Mouse (Mus musculus) heart, postnatal 0 days (tissue): ENCODE measurements around the gene Stmnd1.

Source experiments
- CTCF ChIP-seq: IDR thresholded peaks from 2 replicates; pipeline ENCODE4 v1.5.1; 2016; ENCODE audit warnings: antibody characterized with exemption, control low read depth, low read depth
- EP300 ChIP-seq: IDR thresholded peaks from 2 replicates; pipeline ENCODE4 v1.6.1; 2016; ENCODE audit warnings: antibody characterized with exemption, low read depth

DNA sequence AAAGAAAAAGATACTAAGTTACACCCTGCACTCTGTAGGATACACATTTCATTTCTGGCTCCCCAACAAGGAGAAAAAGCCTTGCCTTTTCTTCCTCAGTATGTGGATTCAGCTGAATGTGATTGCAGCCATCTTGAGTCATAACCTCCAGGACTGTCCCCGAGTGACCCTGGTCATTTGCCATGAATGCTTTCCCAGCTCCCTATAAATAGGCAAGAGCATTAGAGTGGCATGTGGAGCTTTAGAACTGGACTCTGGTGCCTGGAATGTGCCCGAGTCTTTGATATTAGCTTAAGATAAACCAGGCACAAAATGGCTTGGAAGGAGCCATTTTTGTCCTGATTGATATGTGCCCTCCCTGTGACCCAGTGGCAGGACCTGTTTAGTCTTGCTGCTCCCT, 46.6 kb upstream of the Stmnd1 start:
- 0 out of 2 replicates have a peak, but pooled peaks have one; percentile 26 for TF ChIP-seq EP300
- no peak for TF ChIP-seq CTCF
